In genomic region chr14:86290556-86290955, GRCm38 (mm10) we compare ENCODE assay signal across 16 mouse cellular contexts.
DNase-seq lines count a peak whose midpoint lies in the region.
"Had no signal": no experiment of that assay in that cellular context is flagged by ENCODE, and none has a peak within 500 bp of the region (broad histone marks: within the 10 kb centered on the region; RNA-seq: fewer than 3 reads in every experiment).

No protein-coding gene starts in this region.

- DNase-seq in cerebellum, postnatal 10 days: peak; percentile 53 to 63
- no peak for DNase-seq in cerebellum, adult 9-11 months
- DNase-seq in cerebellum, postnatal 14 days: peak; percentile 33 to 54
- no peak for DNase-seq in cerebellum, postnatal 4 days (ENCODE audit: low spot score in 2 of 2)
- DNase-seq in ovary, adult 18-20 months (ENCODE audit: low spot score): peak; percentile 7
- no peak for DNase-seq in ovary, postnatal 14 days (ENCODE audit: low spot score)
- DNase-seq: adrenal gland, adult 2 months; adrenal gland, adult 8-10 months; adrenal gland, postnatal 10 days; adrenal gland, postnatal 14 days; adrenal gland, postnatal 25 days; adrenal gland, postnatal 36 days; B cell, adult 2 months; cerebellum, adult 11 months; cerebellum, adult 11-12 months; cerebellum, adult 18-20 months had no signal

Comparison
In these comparisons a context has a peak if more than half of its experiments do, and no peak if none do; other contexts are left out.
1. DNase-seq: peak in cerebellum, postnatal 10 days (2 of 2), cerebellum, postnatal 14 days (2 of 2) and ovary, adult 18-20 months (single experiment); none in cerebellum, adult 9-11 months (single experiment), cerebellum, postnatal 4 days (0 of 2) and ovary, postnatal 14 days (single experiment).